Mouse (Mus musculus) urinary bladder, postnatal 14 days (tissue): ENCODE measurements around the gene Klf13.
A peak's percentile ranks its signal among the peaks of the same experiment; 100 is the strongest.

Experiments used
- DNase-seq: peaks from one replicate; pipeline ENCODE4 v3.0.0; 2021; ENCODE audit warnings: low spot score

Gene Klf13

GRCm38 (mm10) chr7:63949176-63949575 is 10.5 kb upstream of the Klf13 start:
- DNase-seq = no peak

GRCm38 (mm10) chr7:63947514-63948487 is 9.1 kb upstream of the Klf13 start:
- no peak for DNase-seq

- DNase-seq = no peak
These were observed 5.2 kb upstream of the Klf13 start for GRCm38 (mm10) chr7:63943946-63944345.

- no peak for DNase-seq
These were observed 2.8 kb upstream of the Klf13 start for GRCm38 (mm10) chr7:63941501-63941900.

GRCm38 (mm10) chr7:63941050-63941449 is 2.3 kb upstream of the Klf13 start:
- DNase-seq = no peak

GRCm38 (mm10) chr7:63940321-63940720 is 1.6 kb upstream of the Klf13 start:
- DNase-seq = no peak

GRCm38 (mm10) chr7:63939397-63939951 is 759 bp upstream of the Klf13 start:
- DNase-seq = peak; percentile 69

GRCm38 (mm10) chr7:63938066-63938913 is 425 bp downstream of the Klf13 start:
- peak; percentile 68 for DNase-seq

- peak; percentile 89 for DNase-seq
These were observed 1.3 kb downstream of the Klf13 start for GRCm38 (mm10) chr7:63937236-63938065.

- no peak for DNase-seq
These were observed 1.8 kb downstream of the Klf13 start for GRCm38 (mm10) chr7:63936986-63937235.

GRCm38 (mm10) chr7:63936188-63936985 is 2.3 kb downstream of the Klf13 start:
- DNase-seq = peak; percentile 85

- no peak for DNase-seq
These were observed 2.9 kb downstream of the Klf13 start for GRCm38 (mm10) chr7:63935809-63936187.

GRCm38 (mm10) chr7:63934530-63934929 is 4.2 kb downstream of the Klf13 start:
- no peak for DNase-seq

GRCm38 (mm10) chr7:63933905-63934304 is 4.8 kb downstream of the Klf13 start:
- no peak for DNase-seq

GRCm38 (mm10) chr7:63932461-63932860 is 6.3 kb downstream of the Klf13 start:
- DNase-seq = no peak

- no peak for DNase-seq
These were observed 7.9 kb downstream of the Klf13 start for GRCm38 (mm10) chr7:63930766-63931165.

- DNase-seq = no peak
These were observed 8.6 kb downstream of the Klf13 start for GRCm38 (mm10) chr7:63930132-63930531.

- DNase-seq = no peak
These were observed 9.6 kb downstream of the Klf13 start for GRCm38 (mm10) chr7:63929080-63929479.

- no peak for DNase-seq
These were observed 11.6 kb downstream of the Klf13 start for GRCm38 (mm10) chr7:63927121-63927520.

GRCm38 (mm10) chr7:63926492-63926891 is 12.2 kb downstream of the Klf13 start:
- DNase-seq = no peak
